Mouse (Mus musculus): ENCODE results near the gene Serpina3i. TPM values are rescaled to one million over a fixed set of nuclear protein-coding genes. Genes with fewer than 3 reads are reported as not detected.

Gene Serpina3i
- polyA plus RNA-seq, 1 experiment from 2014 or later = 0.23 TPM

- WGBS = 83% methylated on average over 4 of the region's 4 CpGs
- Histone ChIP-seq H3K4me1 (no peaks in the 10 kb centered on the region), H3K4me3 (replicated peaks) (no peak overlapping the region), H3K27ac (replicated peaks) (no peak overlapping the region), H3K4me2 (no peak overlapping the region), H3K9me3 (replicated peaks) (no peaks in the 10 kb centered on the region), H3K36me3 (no peaks in the 10 kb centered on the region), H3K9ac (replicated peaks) (no peak overlapping the region), H3K27me3 (replicated peaks) (no peaks in the 10 kb centered on the region)
- no peak for ATAC-seq (ENCODE audit: low FRiP score)
Measured at GRCm38 (mm10) chr12:104305991-104306390, 43.1 kb downstream of the Serpina3i start.

- no peaks in the 10 kb centered on the region for H3K4me1 ChIP-seq
- H3K4me2 ChIP-seq = no peak within 1 kb of the TSS
- no peak within 1 kb of the TSS for H3K4me3 ChIP-seq (replicated peaks)
- H3K36me3 ChIP-seq = no peaks in the 10 kb centered on the region
- no peaks in the 10 kb centered on the region for H3K27me3 ChIP-seq (replicated peaks)
- no peak for ATAC-seq (ENCODE audit: low FRiP score)
- H3K27ac ChIP-seq (replicated peaks) = no peak within 1 kb of the TSS
- 80% methylated on average over 1 of the region's 1 CpGs for WGBS
- no peaks in the 10 kb centered on the region for H3K9me3 ChIP-seq (replicated peaks)
- no peak within 1 kb of the TSS for H3K9ac ChIP-seq (replicated peaks)
Measured at GRCm38 (mm10) chr12:104314253-104314652, 51.3 kb downstream of the Serpina3i start, which contains the start of gene Serpina3j. Gene Serpina3j (plus strand): TSS chr12:104314553.

Other genes starting within 250 kb of the Serpina3i start
- 0.73 TPM in 1 of 2 replicates, not detected in the other for gene Serpina9, start 249.4 kb upstream of the Serpina3i start, polyA plus RNA-seq (2015; fragmentation: Nextera tagmentation; extraction: Ambion mirVana)
- gene Serpina12, start 218.7 kb upstream of the Serpina3i start, polyA plus RNA-seq (2015; fragmentation: Nextera tagmentation; extraction: Ambion mirVana) = not detected in 2 replicates
- gene Serpina5, start 162.0 kb upstream of the Serpina3i start, polyA plus RNA-seq (2015; fragmentation: Nextera tagmentation; extraction: Ambion mirVana) = not detected in 2 replicates
- not detected in 2 replicates for gene Serpina3a, start 150.4 kb upstream of the Serpina3i start, polyA plus RNA-seq (2015; fragmentation: Nextera tagmentation; extraction: Ambion mirVana)
- gene Serpina3b, start 135.1 kb upstream of the Serpina3i start, polyA plus RNA-seq (2015; fragmentation: Nextera tagmentation; extraction: Ambion mirVana) = not detected in 2 replicates
- not detected in 2 replicates for gene Serpina3c, start 109.3 kb upstream of the Serpina3i start, polyA plus RNA-seq (2015; fragmentation: Nextera tagmentation; extraction: Ambion mirVana)
- gene Serpina3f, start 48.6 kb upstream of the Serpina3i start, polyA plus RNA-seq (2015; fragmentation: Nextera tagmentation; extraction: Ambion mirVana) = 0.10 and 0.40 TPM in 2 replicates
- gene Serpina3g, start 26.9 kb upstream of the Serpina3i start, polyA plus RNA-seq (2015; fragmentation: Nextera tagmentation; extraction: Ambion mirVana) = 3.8 and 17.8 TPM in 2 replicates
- gene Serpina3j, start 51.4 kb downstream of the Serpina3i start, polyA plus RNA-seq (2015; fragmentation: Nextera tagmentation; extraction: Ambion mirVana) = 0.34 TPM in 1 of 2 replicates, not detected in the other
- not detected in 2 replicates for gene Serpina3k, start 75.4 kb downstream of the Serpina3i start, polyA plus RNA-seq (2015; fragmentation: Nextera tagmentation; extraction: Ambion mirVana)
- gene Serpina3m, start 75.4 kb downstream of the Serpina3i start, polyA plus RNA-seq (2015; fragmentation: Nextera tagmentation; extraction: Ambion mirVana) = not detected in 2 replicates
- gene Serpina3n, start 143.6 kb downstream of the Serpina3i start, polyA plus RNA-seq (2015; fragmentation: Nextera tagmentation; extraction: Ambion mirVana) = 2.5 and 2.7 TPM in 2 replicates
- gene Gsc, start 210.2 kb downstream of the Serpina3i start, polyA plus RNA-seq (2015; fragmentation: Nextera tagmentation; extraction: Ambion mirVana) = not detected in 2 replicates

Measured in neural tube, embryonic 15.5 days (tissue).